Mouse (Mus musculus): ENCODE data around the gene Thoc7.

DNA sequence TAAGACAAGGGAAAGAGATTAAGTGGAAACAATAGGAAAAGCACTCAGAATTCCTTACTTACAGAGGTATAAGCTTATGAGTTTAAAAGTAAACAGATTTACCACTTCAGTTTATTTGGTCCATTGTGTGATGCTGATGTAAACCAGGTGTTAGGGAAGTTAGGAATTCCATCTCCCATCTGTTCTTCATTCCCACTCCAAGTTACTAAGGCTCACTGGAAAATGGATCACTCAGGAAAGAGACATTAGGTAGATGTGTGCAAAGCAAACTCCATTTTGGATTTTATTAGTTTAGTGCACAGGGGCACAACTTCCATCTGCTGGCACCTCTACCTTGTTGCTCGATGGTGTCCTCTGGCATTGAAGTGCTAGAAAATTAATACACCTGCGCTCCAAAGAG, 51.5 kb downstream of the Thoc7 start:
- TF ChIP-seq CTCF (conservative IDR thresholded peaks at IDR 0.05; ENCODE audit: low read length) (no peak), POU5F1 (IDR thresholded peaks at IDR 0.05; ENCODE audit: borderline replicate concordance, low read length) (no peak), NANOG (IDR thresholded peaks at IDR 0.05; ENCODE audit: borderline replicate concordance, low read length) (no peak)

Measured in E14TG2a.4 (cell line).